Mouse (Mus musculus) midbrain, postnatal 0 days (tissue): ENCODE measurements around the gene Ptchd4. TPM values are rescaled to one million over a fixed set of nuclear protein-coding genes. Genes with fewer than 3 reads are reported as not detected.

Experiments used
- ATAC-seq: fragments of 200-750 bp; cut with Nextera tagmentation; 2 replicates; pipeline ENCODE4 v1.8.0; 2017; ENCODE audit warnings: moderate number of reproducible peaks, mild to moderate bottlenecking, moderate TSS enrichment, moderate library complexity; ENCODE audit not compliant: low FRiP score
- DNase-seq: peaks from one replicate; pipeline ENCODE4 v3.0.0-alpha.2; 2015; ENCODE audit warnings: low spot score
- H3K27ac ChIP-seq: fragments of 300-500 bp; sonication (generic); 2 replicates; pipeline ENCODE4 v1.5.1; 2014; ENCODE audit warnings: low read depth, mild to moderate bottlenecking, low read length, mixed read lengths
- H3K27me3 ChIP-seq: fragments of 300-500 bp; sonication (generic); 2 replicates; pipeline ENCODE4 v1.6.1; 2014; ENCODE audit warnings: low read length, control low read depth, mixed read lengths; ENCODE audit not compliant: insufficient read depth
- H3K36me3 ChIP-seq: fragments of 300-500 bp; sonication (generic); 2 replicates; pipeline ENCODE4 v1.6.1; 2014; ENCODE audit warnings: low read length, control low read depth, mixed read lengths; ENCODE audit not compliant: insufficient read depth
- H3K4me1 ChIP-seq: fragments of 300-500 bp; sonication (generic); 2 replicates; pipeline ENCODE4 v1.6.1; 2014; ENCODE audit warnings: mild to moderate bottlenecking, control low read depth, antibody characterized with exemption, low read length, mixed read lengths; ENCODE audit not compliant: insufficient read depth
- H3K4me2 ChIP-seq: fragments of 300-500 bp; sonication (generic); 2 replicates; pipeline ENCODE4 v1.6.1; 2014; ENCODE audit warnings: low read depth, mild to moderate bottlenecking, low read length, mixed read lengths; ENCODE audit not compliant: poor library complexity, severe bottlenecking
- H3K4me3 ChIP-seq: fragments of 300-500 bp; sonication (generic); 2 replicates; pipeline ENCODE4 v1.5.1; 2014; ENCODE audit warnings: low read depth, mild to moderate bottlenecking, low read length, moderate library complexity
- H3K9ac ChIP-seq: fragments of 300-500 bp; sonication (generic); replicated peaks from 2 replicates; pipeline ENCODE4 v1.6.1; 2014; ENCODE audit warnings: mild to moderate bottlenecking, low read length, moderate library complexity, mixed read lengths; ENCODE audit not compliant: poor library complexity, severe bottlenecking
- H3K9me3 ChIP-seq: fragments of 300-500 bp; sonication (generic); 2 replicates; pipeline ENCODE4 v1.6.1; 2016; ENCODE audit warnings: low read length, control low read depth
- CTCF ChIP-seq: IDR thresholded peaks from 2 replicates; pipeline ENCODE4 v1.5.1; 2016; ENCODE audit warnings: antibody characterized with exemption, mild to moderate bottlenecking
- WGBS: fragments of 180-500 bp; shearing (Covaris S2); extraction: QIAGEN DNeasy Blood & Tissue Kit; methylation state at CpG from one replicate; pipeline ENCODE4 v1.1.7; 2014; 5-methylcytosine and 5-hydroxymethylcytosine counted together
- polyA plus RNA-seq: library from polyadenylated mRNA; unstranded; fragments of >200 nt; fragmentation: Nextera tagmentation; extraction: Ambion mirVana; gene quantifications from 2 replicates; pipeline ENCODE4 v1.2.1, GENCODE M21; 2015
- total RNA-seq: library from RNA; depleted of rRNA; stranded (reverse); fragments of >200 nt; gene quantifications from 2 replicates; pipeline ENCODE4 v1.2.3, GENCODE M21; 2014

Gene Ptchd4
- total and polyA plus RNA-seq, 2 experiments from 2014 or later: 9.3 to 10.9 TPM

GRCm38 (mm10) chr17:42430380-42430779, 114.6 kb downstream of the Ptchd4 start:
- Histone ChIP-seq H3K4me2 (no peak overlapping the region), H3K27me3 (no peaks in the 10 kb centered on the region), H3K9ac (no peak overlapping the region), H3K27ac (no peak overlapping the region), H3K4me3 (no peak overlapping the region), H3K36me3 (no peaks in the 10 kb centered on the region), H3K9me3 (no peaks in the 10 kb centered on the region), H3K4me1 (no peaks in the 10 kb centered on the region)
- WGBS: 89% methylated on average over 2 of the region's 2 CpGs
- DNase-seq: no peak
- TF ChIP-seq CTCF: no peak
- no peak for ATAC-seq

- ATAC-seq (no peak), DNase-seq (peak; percentile 46)
- no peaks in the 10 kb centered on the region for H3K27me3 ChIP-seq
- H3K9ac ChIP-seq: no peak overlapping the region
- TF ChIP-seq CTCF: no peak
- WGBS: 84% methylated on average over 2 of the region's 2 CpGs
- H3K36me3 ChIP-seq: no peaks in the 10 kb centered on the region
- no peak overlapping the region for H3K27ac ChIP-seq
- no peaks in the 10 kb centered on the region for H3K4me1 ChIP-seq
- no peaks in the 10 kb centered on the region for H3K9me3 ChIP-seq
- no peak overlapping the region for H3K4me2 ChIP-seq
- H3K4me3 ChIP-seq: no peak overlapping the region
Measured at GRCm38 (mm10) chr17:42452235-42452634, 136.5 kb downstream of the Ptchd4 start.

DNA sequence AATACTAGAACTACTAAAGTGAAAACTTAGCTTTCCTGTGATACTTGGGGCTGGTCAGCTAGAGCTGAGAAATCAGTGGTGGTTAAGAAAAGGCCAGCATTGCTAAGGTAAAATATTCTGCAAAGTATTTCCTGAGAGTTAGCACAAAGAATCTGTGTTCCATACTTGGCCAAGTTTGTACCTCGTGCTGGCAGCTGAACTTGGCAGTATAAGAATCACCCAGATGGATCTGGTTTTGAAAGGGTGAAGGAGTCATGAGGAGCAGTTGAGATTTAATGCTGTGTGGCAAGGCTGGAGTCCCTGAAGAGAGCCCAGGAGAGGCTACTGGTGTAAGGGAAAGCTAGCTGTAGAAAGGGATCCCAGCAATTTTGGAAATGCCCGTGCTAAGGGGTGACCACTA, 140.7 kb downstream of the Ptchd4 start:
- WGBS: 79% methylated on average over 2 of the region's 2 CpGs
- Histone ChIP-seq H3K27ac (no peak overlapping the region), H3K4me2 (no peak overlapping the region), H3K9ac (no peak overlapping the region), H3K4me3 (no peak overlapping the region), H3K36me3 (no peaks in the 10 kb centered on the region), H3K4me1 (no peaks in the 10 kb centered on the region), H3K27me3 (no peaks in the 10 kb centered on the region), H3K9me3 (no peaks in the 10 kb centered on the region)
- no peak for TF ChIP-seq CTCF
- DNase-seq (no peak), ATAC-seq (no peak)

GRCm38 (mm10) chr17:42462726-42463125, 147.0 kb downstream of the Ptchd4 start:
- H3K4me2 ChIP-seq: no peak overlapping the region
- H3K27me3 ChIP-seq: no peaks in the 10 kb centered on the region
- ATAC-seq: no peak
- H3K9ac ChIP-seq: no peak overlapping the region
- no peaks in the 10 kb centered on the region for H3K9me3 ChIP-seq
- no peak for DNase-seq
- no peak for TF ChIP-seq CTCF
- H3K4me3 ChIP-seq: no peak overlapping the region
- no peaks in the 10 kb centered on the region for H3K36me3 ChIP-seq
- H3K4me1 ChIP-seq: no peaks in the 10 kb centered on the region
- H3K27ac ChIP-seq: no peak overlapping the region

DNA sequence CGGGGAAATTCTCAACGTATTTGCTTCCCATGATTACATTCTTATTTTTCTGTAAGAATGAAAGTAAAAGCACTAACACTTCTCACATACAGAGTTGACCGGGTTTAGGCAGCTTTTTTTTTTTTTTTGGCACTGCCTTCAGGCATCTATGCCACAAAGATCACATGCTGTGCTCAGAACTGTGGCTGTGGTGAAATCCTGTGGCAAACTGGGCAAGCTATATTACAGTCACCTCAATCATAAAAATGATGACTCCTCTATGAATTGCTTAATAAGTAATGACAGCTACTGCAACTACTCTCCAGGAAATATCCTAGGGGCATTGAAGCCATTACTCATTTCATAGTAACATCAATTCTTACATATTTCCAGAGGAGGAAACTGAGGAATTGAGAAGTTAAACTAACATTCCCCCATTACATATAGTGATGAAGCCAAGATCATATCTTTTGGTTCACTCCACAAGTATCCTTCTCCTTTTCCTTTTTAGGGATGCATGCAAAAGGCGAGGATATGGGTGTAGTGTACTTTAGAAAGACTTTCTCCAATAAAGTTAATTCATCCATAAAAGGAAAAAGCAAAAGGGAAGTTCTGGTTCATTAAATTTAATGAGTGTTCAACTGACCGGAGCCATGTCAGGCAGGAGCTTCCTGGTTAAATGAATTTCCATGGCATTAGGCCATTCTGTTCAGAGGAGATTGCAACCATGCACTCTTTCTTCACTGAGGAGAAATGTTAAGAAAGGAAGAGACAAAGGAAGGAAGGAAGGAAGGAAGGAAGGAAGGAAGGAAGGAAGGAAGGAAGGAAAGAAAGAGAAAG, 164.6 kb downstream of the Ptchd4 start:
- WGBS: 70% methylated on average over 5 of the region's 5 CpGs
- H3K4me1 ChIP-seq: no peaks in the 10 kb centered on the region
- H3K9ac ChIP-seq: no peak overlapping the region

More for the DNA sequence above, 164.6 kb downstream of the Ptchd4 start:
- no peaks in the 10 kb centered on the region for H3K27me3 ChIP-seq
- ATAC-seq (no peak), DNase-seq (no peak)
- H3K27ac ChIP-seq: no peak overlapping the region
- no peak for TF ChIP-seq CTCF
- H3K9me3 ChIP-seq: no peaks in the 10 kb centered on the region
- no peak overlapping the region for H3K4me3 ChIP-seq
- no peak overlapping the region for H3K4me2 ChIP-seq
- H3K36me3 ChIP-seq: no peaks in the 10 kb centered on the region
